Comparison of ENCODE assay signal across 17 mouse cellular contexts in the genomic region with DNA sequence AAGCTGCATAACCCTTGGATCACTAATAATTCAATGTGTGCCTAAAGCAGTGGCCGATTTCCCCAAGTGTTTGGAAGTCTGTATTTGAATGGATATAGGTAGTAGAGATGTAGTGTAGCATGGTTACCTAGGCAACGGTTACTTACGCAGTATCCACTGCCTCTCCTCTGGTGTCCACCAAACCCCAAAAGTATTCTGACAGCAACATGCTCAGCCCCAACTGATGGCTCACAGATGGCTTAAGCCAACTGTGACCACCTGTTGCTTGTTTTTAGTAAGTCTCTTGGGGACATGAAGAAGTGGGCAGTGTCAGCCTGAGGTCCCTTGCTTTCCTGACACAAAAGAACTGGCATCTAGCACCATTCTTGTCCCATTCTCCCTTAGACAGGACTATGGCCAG. TPM values are rescaled to one million over a fixed set of nuclear protein-coding genes. Genes with fewer than 3 reads are reported as not detected.
DNase-seq lines count a peak whose midpoint lies in the region; ATAC-seq lines count a peak whose summit lies in the region.
"Had no signal": no experiment of that assay in that cellular context is flagged by ENCODE, and none has a peak within 500 bp of the region (broad histone marks: within the 10 kb centered on the region; RNA-seq: fewer than 3 reads in every experiment).

No protein-coding gene starts in this region.

- no peak for ATAC-seq in cerebellum, adult (ENCODE audit: insufficient number of reproducible peaks, low FRiP score, low TSS enrichment)
- peak; percentile 51 for ATAC-seq in frontal cortex, adult (ENCODE audit: low TSS enrichment)
- ATAC-seq: CD4-positive, CD25-positive, alpha-beta regulatory T cell, adult 4 months had no signal

- DNase-seq in cerebellum, adult 9-10 months = peak; percentile 51
- DNase-seq in frontal cortex, adult 2 months (ENCODE audit: extremely low spot score in 1 of 2, low spot score in 1 of 2) = no peak
- DNase-seq in cerebellum, postnatal 25 days = peak; percentile 32 to 54
- no peak for DNase-seq in gastrocnemius, adult 8-10 months (ENCODE audit: low spot score in 2 of 2)
- no peak for DNase-seq in kidney, adult 11 months
- DNase-seq: adrenal gland, postnatal 36 days; gastrocnemius, adult 2 months; heart, adult 2 months; kidney, postnatal 36 days; left cerebral cortex, postnatal 4 days; lung, embryonic 14.5 days; lung, postnatal 14 days; midbrain, embryonic 14.5 days; thymus, postnatal 4 days had no signal

RNA-seq across cellular contexts. Expression of gene Zbed3, which starts 25.1 kb away (rescaled TPM):
- 16.6 and 17.1 TPM in 2 replicates for polyA plus RNA-seq in frontal cortex, adult 2 months (2012; rRNA removed)
- 1 to 10 TPM; 3.2 to 5.3 (median 4.2) TPM for total RNA-seq in gastrocnemius, adult 8-10 months (2022)

RNA-seq across cellular contexts. Expression of gene Aggf1, which starts 26.7 kb away (rescaled TPM):
- polyA plus RNA-seq in frontal cortex, adult 2 months (2012; rRNA removed) = 37.5 and 39.1 TPM in 2 replicates
- 10 to 100 TPM; 15.6 to 19.1 (median 17.5) TPM for total RNA-seq in gastrocnemius, adult 8-10 months (2022)

Comparison
In these comparisons a context has a peak if more than half of its experiments do, and no peak if none do; other contexts are left out.
1. DNase-seq: peak in cerebellum, adult 9-10 months (single experiment) and cerebellum, postnatal 25 days (2 of 2); none in frontal cortex, adult 2 months (0 of 2), gastrocnemius, adult 8-10 months (0 of 2) and kidney, adult 11 months (single experiment).